Mouse (Mus musculus): ENCODE results near the gene Rapgef4. TPM values are rescaled to one million over a fixed set of nuclear protein-coding genes. Genes with fewer than 3 reads are reported as not detected.
A peak's percentile ranks its signal among the peaks of the same experiment; 100 is the strongest.

Gene Rapgef4
- polyA plus RNA-seq, 1 experiment from 2014 or later, result 3.6 TPM

- DNase-seq (ENCODE audit: low spot score) (peak; percentile 51), ATAC-seq (ENCODE audit: low FRiP score, low TSS enrichment) (peak; percentile 68; the same call in 1 of the 2 replicates)
- no peak overlapping the region for H3K9ac ChIP-seq (ENCODE audit: low read length)
- WGBS, result 56% methylated on average over 3 of the region's 3 CpGs
- H3K4me2 ChIP-seq (replicated peaks; ENCODE audit: low read depth), result no peak overlapping the region
- TF ChIP-seq EP300 (optimal IDR thresholded peaks at IDR 0.05) (no peak), CTCF (IDR thresholded peaks at IDR 0.05; ENCODE audit: low read depth) (no peak)
- H3K27me3 ChIP-seq (ENCODE audit: control insufficient read depth, insufficient read depth, low read length), result no peaks in the 10 kb centered on the region
- no peak overlapping the region for H3K4me3 ChIP-seq (ENCODE audit: low read depth, low read length)
- H3K36me3 ChIP-seq (ENCODE audit: control insufficient read depth, insufficient read depth, low read length), result no peaks in the 10 kb centered on the region
- no peaks in the 10 kb centered on the region for H3K4me1 ChIP-seq (replicated peaks; ENCODE audit: control insufficient read depth, insufficient read depth)
- no peak overlapping the region for H3K27ac ChIP-seq (replicated peaks)
- H3K9me3 ChIP-seq (ENCODE audit: control insufficient read depth, low read length), result no peaks in the 10 kb centered on the region
Observed at GRCm38 (mm10) chr2:71958393-71958792, 22.6 kb upstream of the Rapgef4 start.

GRCm38 (mm10) chr2:71964216-71964615, 16.8 kb upstream of the Rapgef4 start:
- TF ChIP-seq CTCF (IDR thresholded peaks at IDR 0.05; ENCODE audit: low read depth), result no peak
- TF ChIP-seq EP300 (optimal IDR thresholded peaks at IDR 0.05), result no peak
- H3K27me3 ChIP-seq (ENCODE audit: control insufficient read depth, insufficient read depth, low read length), result no peaks in the 10 kb centered on the region
- DNase-seq (ENCODE audit: low spot score) (no peak), ATAC-seq (ENCODE audit: low FRiP score, low TSS enrichment) (no peak)
- no peaks in the 10 kb centered on the region for H3K4me1 ChIP-seq (replicated peaks; ENCODE audit: control insufficient read depth, insufficient read depth)
- H3K4me2 ChIP-seq (replicated peaks; ENCODE audit: low read depth), result no peak overlapping the region
- WGBS, result 33% methylated on average over 10 of the region's 10 CpGs
- H3K9me3 ChIP-seq (ENCODE audit: control insufficient read depth, low read length), result no peaks in the 10 kb centered on the region
- H3K4me3 ChIP-seq (ENCODE audit: low read depth, low read length), result no peak overlapping the region
- H3K27ac ChIP-seq (replicated peaks), result no peak overlapping the region
- H3K36me3 ChIP-seq (ENCODE audit: control insufficient read depth, insufficient read depth, low read length), result no peaks in the 10 kb centered on the region
- H3K9ac ChIP-seq (ENCODE audit: low read length), result no peak overlapping the region

- 88% methylated on average over 4 of the region's 4 CpGs for WGBS
- Histone ChIP-seq H3K27ac (replicated peaks) (no peak overlapping the region), H3K9me3 (ENCODE audit: control insufficient read depth, low read length) (no peaks in the 10 kb centered on the region), H3K27me3 (ENCODE audit: control insufficient read depth, insufficient read depth, low read length) (no peaks in the 10 kb centered on the region), H3K4me3 (ENCODE audit: low read depth, low read length) (no peak overlapping the region), H3K9ac (ENCODE audit: low read length) (no peak overlapping the region), H3K36me3 (ENCODE audit: control insufficient read depth, insufficient read depth, low read length) (no peaks in the 10 kb centered on the region), H3K4me2 (replicated peaks; ENCODE audit: low read depth) (no peak overlapping the region), H3K4me1 (replicated peaks; ENCODE audit: control insufficient read depth, insufficient read depth) (no peaks in the 10 kb centered on the region)
- ATAC-seq (ENCODE audit: low FRiP score, low TSS enrichment) (0 out of 2 replicates have a peak, but pooled peaks have one; percentile 24), DNase-seq (ENCODE audit: low spot score) (peak; percentile 40)
- TF ChIP-seq CTCF (IDR thresholded peaks at IDR 0.05; ENCODE audit: low read depth) (peak; percentile 71), EP300 (optimal IDR thresholded peaks at IDR 0.05) (no peak)
Observed at GRCm38 (mm10) chr2:71965476-71965875, 15.6 kb upstream of the Rapgef4 start.

- TF ChIP-seq EP300 (optimal IDR thresholded peaks at IDR 0.05) (no peak), CTCF (IDR thresholded peaks at IDR 0.05; ENCODE audit: low read depth) (no peak)
- Histone ChIP-seq H3K4me2 (replicated peaks; ENCODE audit: low read depth) (no peak overlapping the region), H3K4me1 (replicated peaks; ENCODE audit: control insufficient read depth, insufficient read depth) (no peaks in the 10 kb centered on the region), H3K4me3 (ENCODE audit: low read depth, low read length) (no peak overlapping the region), H3K36me3 (ENCODE audit: control insufficient read depth, insufficient read depth, low read length) (no peaks in the 10 kb centered on the region), H3K9me3 (ENCODE audit: control insufficient read depth, low read length) (no peaks in the 10 kb centered on the region), H3K27me3 (ENCODE audit: control insufficient read depth, insufficient read depth, low read length) (no peaks in the 10 kb centered on the region), H3K27ac (replicated peaks) (no peak overlapping the region), H3K9ac (ENCODE audit: low read length) (no peak overlapping the region)
- ATAC-seq (ENCODE audit: low FRiP score, low TSS enrichment) (peak; percentile 61; the same call in 1 of the 2 replicates), DNase-seq (ENCODE audit: low spot score) (no peak)
- 17% methylated on average over 4 of the region's 4 CpGs for WGBS
Observed at GRCm38 (mm10) chr2:71966737-71967136, 14.3 kb upstream of the Rapgef4 start.

- H3K4me2 ChIP-seq (replicated peaks; ENCODE audit: low read depth), result no peak overlapping the region
- no peak overlapping the region for H3K27ac ChIP-seq (replicated peaks)
- 80% methylated on average over 5 of the region's 5 CpGs for WGBS
- H3K9me3 ChIP-seq (ENCODE audit: control insufficient read depth, low read length), result no peaks in the 10 kb centered on the region
- H3K4me1 ChIP-seq (replicated peaks; ENCODE audit: control insufficient read depth, insufficient read depth), result no peaks in the 10 kb centered on the region
- H3K36me3 ChIP-seq (ENCODE audit: control insufficient read depth, insufficient read depth, low read length), result no peaks in the 10 kb centered on the region
- no peaks in the 10 kb centered on the region for H3K27me3 ChIP-seq (ENCODE audit: control insufficient read depth, insufficient read depth, low read length)
- H3K4me3 ChIP-seq (ENCODE audit: low read depth, low read length), result no peak overlapping the region
- TF ChIP-seq CTCF (IDR thresholded peaks at IDR 0.05; ENCODE audit: low read depth), result no peak
- no peak for TF ChIP-seq EP300 (optimal IDR thresholded peaks at IDR 0.05)
- ATAC-seq (ENCODE audit: low FRiP score, low TSS enrichment) (no peak), DNase-seq (ENCODE audit: low spot score) (no peak)
- no peak overlapping the region for H3K9ac ChIP-seq (ENCODE audit: low read length)
Observed at GRCm38 (mm10) chr2:71967855-71968254, 13.2 kb upstream of the Rapgef4 start.

GRCm38 (mm10) chr2:71973646-71974045, 7.4 kb upstream of the Rapgef4 start:
- Histone ChIP-seq H3K4me3 (ENCODE audit: low read depth, low read length) (no peak overlapping the region), H3K36me3 (ENCODE audit: control insufficient read depth, insufficient read depth, low read length) (no peaks in the 10 kb centered on the region), H3K9me3 (ENCODE audit: control insufficient read depth, low read length) (no peaks in the 10 kb centered on the region), H3K9ac (ENCODE audit: low read length) (no peak overlapping the region), H3K4me2 (replicated peaks; ENCODE audit: low read depth) (no peak overlapping the region), H3K27ac (replicated peaks) (no peak overlapping the region), H3K4me1 (replicated peaks; ENCODE audit: control insufficient read depth, insufficient read depth) (no peaks in the 10 kb centered on the region), H3K27me3 (ENCODE audit: control insufficient read depth, insufficient read depth, low read length) (no peaks in the 10 kb centered on the region)
- no peak for ATAC-seq (ENCODE audit: low FRiP score, low TSS enrichment)
- TF ChIP-seq EP300 (optimal IDR thresholded peaks at IDR 0.05) (no peak), CTCF (IDR thresholded peaks at IDR 0.05; ENCODE audit: low read depth) (no peak)
- no peak for DNase-seq (ENCODE audit: low spot score)
- 81% methylated on average over 3 of the region's 3 CpGs for WGBS

Measured in stomach, postnatal 0 days (tissue).